Mouse (Mus musculus): ENCODE data around the gene Actg1. TPM values are rescaled to one million over a fixed set of nuclear protein-coding genes. Genes with fewer than 3 reads are reported as not detected.

Gene Actg1
- polyA plus RNA-seq (2015; fragmentation: Nextera tagmentation; extraction: Ambion mirVana) = 559 and 587 TPM in 2 replicates

DNA sequence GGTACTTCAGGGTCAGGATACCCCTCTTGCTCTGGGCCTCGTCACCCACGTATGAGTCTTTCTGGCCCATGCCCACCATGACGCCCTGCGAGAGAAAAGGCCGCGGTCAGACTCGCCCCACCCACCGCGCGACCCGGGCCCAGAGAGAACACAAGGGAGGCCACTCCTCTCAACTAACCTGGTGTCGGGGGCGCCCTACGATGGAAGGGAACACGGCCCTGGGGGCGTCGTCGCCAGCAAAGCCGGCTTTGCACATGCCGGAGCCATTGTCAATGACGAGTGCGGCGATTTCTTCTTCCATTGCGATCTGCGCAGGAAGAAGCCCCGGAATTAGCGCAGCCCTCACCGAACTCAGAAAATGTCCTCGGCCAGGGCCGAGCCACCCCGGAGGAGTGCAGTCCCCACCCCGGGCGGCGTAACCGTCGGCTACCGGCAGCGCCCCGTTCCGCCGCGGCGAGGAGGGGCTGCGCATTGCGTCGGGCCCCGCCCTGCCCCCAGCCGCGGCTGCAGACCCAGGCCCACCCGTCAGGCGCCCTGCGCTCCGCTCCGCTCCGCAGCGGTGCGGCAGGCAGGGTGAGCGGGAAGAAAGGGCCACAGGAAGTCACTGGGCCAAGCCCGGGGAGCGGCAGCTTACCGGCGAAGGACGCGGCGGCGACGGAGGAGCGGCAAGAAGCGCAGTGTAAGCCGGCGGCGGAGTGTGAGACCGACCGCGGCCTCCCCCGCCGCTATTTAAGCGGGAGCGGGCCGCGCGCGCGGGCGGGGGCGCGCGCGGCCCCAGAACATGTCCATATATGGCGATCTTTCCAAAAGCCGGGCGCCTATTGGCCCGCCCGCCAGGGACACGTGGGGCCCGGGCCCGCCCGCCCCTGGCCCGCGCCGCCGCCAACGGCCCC, at the start of gene Actg1:
Gene Actg1 (minus strand): TSS at position 752 of the 893 bp plus-strand sequence.
- peak within 1 kb of the TSS; percentile 94 for H3K27ac ChIP-seq (replicated peaks)
- no peaks in the 10 kb centered on the region for H3K9me3 ChIP-seq (replicated peaks)
- peaks cover 42% of the 10 kb centered on the region for H3K27me3 ChIP-seq
- 2% methylated on average over 95 of the region's 103 CpGs for WGBS (ENCODE audit: insufficient replicate concordance)
- peak within 1 kb of the TSS; percentile 100 for H3K9ac ChIP-seq
- peaks cover 64% of the 10 kb centered on the region for H3K4me1 ChIP-seq (replicated peaks)
- peak within 1 kb of the TSS; percentile 96 for H3K4me3 ChIP-seq (replicated peaks)
- ATAC-seq (ENCODE audit: insufficient read depth) = peak; percentile 75
- peaks cover 17% of the 10 kb centered on the region for H3K36me3 ChIP-seq (replicated peaks)
- H3K4me2 ChIP-seq = peak within 1 kb of the TSS; percentile 100

DNA sequence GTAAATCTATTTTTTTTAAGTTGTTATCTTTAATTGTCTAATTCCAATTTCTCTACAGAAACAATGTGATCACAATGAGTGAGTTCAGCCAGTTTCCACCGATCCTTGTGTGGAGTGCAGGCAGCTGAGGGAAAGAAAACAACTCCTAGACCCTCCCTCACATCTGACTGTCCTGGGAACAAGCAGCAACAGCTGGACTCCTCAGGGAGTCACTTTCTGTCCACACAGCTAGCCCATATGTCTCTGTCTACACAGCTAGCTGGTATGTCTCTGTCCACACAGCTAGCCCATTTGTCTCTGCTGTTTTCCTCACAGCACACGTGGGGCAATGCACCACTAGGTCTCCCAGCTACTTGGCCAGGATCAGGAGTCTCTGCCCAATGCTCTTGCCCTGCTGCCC, 49.3 kb upstream of the Actg1 start:
- no peak overlapping the region for H3K4me2 ChIP-seq
- no peak for ATAC-seq (ENCODE audit: insufficient read depth)
- H3K4me1 ChIP-seq (replicated peaks) = peaks cover 27% of the 10 kb centered on the region
- no peaks in the 10 kb centered on the region for H3K9me3 ChIP-seq (replicated peaks)
- peaks cover 92% of the 10 kb centered on the region for H3K36me3 ChIP-seq (replicated peaks)
- no peaks in the 10 kb centered on the region for H3K27me3 ChIP-seq
- WGBS (ENCODE audit: insufficient replicate concordance) = 87% methylated on average over 2 of the region's 2 CpGs
- H3K27ac ChIP-seq (replicated peaks) = no peak overlapping the region
- H3K9ac ChIP-seq = no peak overlapping the region
- H3K4me3 ChIP-seq (replicated peaks) = no peak overlapping the region

DNA sequence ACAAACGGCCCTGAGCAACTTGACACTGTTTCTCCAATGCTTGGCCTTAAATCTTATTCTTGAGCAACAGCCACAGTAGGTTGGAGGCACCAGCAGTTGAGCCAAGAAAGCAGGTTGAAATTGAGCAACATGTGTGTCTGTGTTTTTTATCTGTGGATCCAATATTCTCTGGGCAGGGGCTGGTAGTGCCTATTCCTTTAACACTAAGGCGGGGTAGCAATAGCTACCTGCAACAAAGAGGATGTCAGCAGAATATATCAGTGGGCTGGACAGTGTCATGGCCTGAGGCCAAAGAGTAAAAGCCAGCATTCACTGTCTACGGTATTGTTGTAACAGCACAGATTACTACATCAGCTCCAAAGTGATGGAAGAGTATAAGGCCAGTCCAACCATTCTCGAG, 47.3 kb upstream of the Actg1 start:
- 72% methylated on average over 4 of the region's 4 CpGs for WGBS (ENCODE audit: insufficient replicate concordance)
- ATAC-seq (ENCODE audit: insufficient read depth) = no peak

DNA sequence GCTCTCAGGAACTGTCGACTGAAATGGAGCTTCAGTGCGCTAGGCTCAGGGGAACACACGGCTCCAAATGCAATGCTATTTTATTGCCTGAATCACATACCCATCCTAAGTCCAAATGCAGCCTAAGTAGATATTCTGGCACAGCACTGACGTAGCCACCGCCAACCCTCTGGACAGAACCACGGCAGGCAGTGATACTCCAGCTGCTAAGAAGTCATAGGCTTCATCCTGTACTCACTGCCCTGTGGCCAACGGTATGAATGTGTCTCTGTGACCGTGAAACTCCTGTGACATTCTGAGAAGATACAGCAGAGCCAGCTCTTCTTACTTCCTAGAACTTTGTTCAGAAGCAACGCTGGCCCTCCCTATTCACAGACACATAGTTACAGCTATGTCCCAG, 40.2 kb upstream of the Actg1 start:
- WGBS (ENCODE audit: insufficient replicate concordance) = 92% methylated on average over 9 of the region's 9 CpGs
- Histone ChIP-seq H3K9ac (no peak overlapping the region), H3K36me3 (replicated peaks) (peaks cover 80% of the 10 kb centered on the region), H3K4me1 (replicated peaks) (peaks cover 12% of the 10 kb centered on the region), H3K4me2 (no peak overlapping the region), H3K27me3 (no peaks in the 10 kb centered on the region), H3K4me3 (replicated peaks) (no peak overlapping the region), H3K9me3 (replicated peaks) (no peaks in the 10 kb centered on the region), H3K27ac (replicated peaks) (no peak overlapping the region)
- ATAC-seq (ENCODE audit: insufficient read depth) = no peak

More for the DNA sequence above, 47.3 kb upstream of the Actg1 start:
- H3K4me2 ChIP-seq = no peak overlapping the region
- no peaks in the 10 kb centered on the region for H3K27me3 ChIP-seq
- H3K36me3 ChIP-seq (replicated peaks) = peaks cover 84% of the 10 kb centered on the region
- H3K4me1 ChIP-seq (replicated peaks) = peaks cover 27% of the 10 kb centered on the region
- H3K4me3 ChIP-seq (replicated peaks) = no peak overlapping the region
- no peaks in the 10 kb centered on the region for H3K9me3 ChIP-seq (replicated peaks)
- no peak overlapping the region for H3K9ac ChIP-seq
- H3K27ac ChIP-seq (replicated peaks) = no peak overlapping the region

DNA sequence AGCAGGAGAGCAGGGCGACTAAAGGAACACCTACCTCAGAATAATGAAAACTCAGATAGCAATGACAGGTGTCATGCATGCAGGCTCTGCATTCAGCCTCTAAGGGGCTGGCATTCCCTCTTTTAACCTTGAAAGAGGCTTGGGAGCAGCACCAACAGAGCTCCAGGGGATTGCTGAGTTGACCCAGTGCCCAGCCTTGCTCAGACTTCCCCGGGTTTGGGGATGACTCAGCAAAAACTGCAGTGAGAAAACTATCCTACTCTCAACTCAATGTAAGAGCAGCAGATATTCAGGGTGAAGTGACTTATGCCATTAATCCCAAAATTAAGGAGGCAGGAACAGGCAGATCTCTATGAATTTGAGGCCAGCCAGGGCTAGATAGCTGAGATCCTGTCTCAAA, 38.8 kb upstream of the Actg1 start:
- H3K9ac ChIP-seq = no peak overlapping the region
- WGBS (ENCODE audit: insufficient replicate concordance) = 48% methylated on average over 2 of the region's 2 CpGs
- no peak overlapping the region for H3K4me3 ChIP-seq (replicated peaks)
- H3K36me3 ChIP-seq (replicated peaks) = peaks cover 80% of the 10 kb centered on the region
- H3K9me3 ChIP-seq (replicated peaks) = no peaks in the 10 kb centered on the region
- H3K27ac ChIP-seq (replicated peaks) = no peak overlapping the region
- H3K27me3 ChIP-seq = no peaks in the 10 kb centered on the region
- no peak overlapping the region for H3K4me2 ChIP-seq
- no peak for ATAC-seq (ENCODE audit: insufficient read depth)
- peaks cover 12% of the 10 kb centered on the region for H3K4me1 ChIP-seq (replicated peaks)

DNA sequence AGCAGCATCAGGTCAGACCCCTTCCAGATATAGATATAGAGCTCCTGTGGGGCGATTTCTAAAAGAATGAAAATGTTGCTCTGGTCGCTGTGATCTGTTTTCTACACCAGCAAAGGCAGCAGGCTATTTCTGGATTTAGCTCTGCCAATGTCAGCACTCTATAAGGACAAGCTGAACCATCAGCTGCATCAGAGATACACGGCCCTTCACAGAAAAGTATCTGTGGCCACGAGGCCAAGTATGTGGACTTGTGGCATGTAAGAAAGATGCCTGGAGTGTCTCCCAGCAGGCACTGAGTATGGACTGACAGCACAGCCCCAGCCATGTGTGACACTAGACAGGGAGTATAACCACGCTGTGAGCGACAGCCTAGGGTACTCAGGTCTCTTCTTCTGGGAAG, 38.3 kb upstream of the Actg1 start:
- H3K36me3 ChIP-seq (replicated peaks) = peaks cover 80% of the 10 kb centered on the region
- H3K27ac ChIP-seq (replicated peaks) = no peak overlapping the region
- WGBS (ENCODE audit: insufficient replicate concordance) = 91% methylated on average over 6 of the region's 6 CpGs
- H3K4me3 ChIP-seq (replicated peaks) = no peak overlapping the region
- H3K4me1 ChIP-seq (replicated peaks) = peaks cover 12% of the 10 kb centered on the region
- ATAC-seq (ENCODE audit: insufficient read depth) = no peak
- no peaks in the 10 kb centered on the region for H3K9me3 ChIP-seq (replicated peaks)
- no peaks in the 10 kb centered on the region for H3K27me3 ChIP-seq
- no peak overlapping the region for H3K4me2 ChIP-seq
- H3K9ac ChIP-seq = no peak overlapping the region

DNA sequence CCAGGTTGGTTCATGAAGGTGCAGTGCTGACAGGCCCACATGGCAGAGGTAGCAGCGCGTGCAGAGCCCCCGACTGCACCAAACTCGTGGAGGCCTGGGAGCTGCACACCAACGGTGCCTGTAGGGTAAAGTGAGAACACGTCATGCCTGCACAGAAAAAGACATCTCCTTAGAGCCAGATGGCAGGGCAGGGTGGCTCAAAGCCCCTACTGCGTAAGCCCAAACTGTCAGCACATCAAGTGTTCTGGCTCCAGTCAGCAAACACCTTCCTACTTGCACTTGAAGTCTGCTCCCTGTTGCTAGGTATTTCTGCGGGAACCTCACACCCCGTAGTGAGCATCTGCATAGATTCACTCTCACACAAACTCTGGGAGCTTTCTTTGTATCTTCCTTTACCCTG, 34.2 kb upstream of the Actg1 start:
- H3K27me3 ChIP-seq = no peaks in the 10 kb centered on the region
- no peak overlapping the region for H3K27ac ChIP-seq (replicated peaks)
- no peak overlapping the region for H3K9ac ChIP-seq
- no peak overlapping the region for H3K4me2 ChIP-seq
- H3K4me3 ChIP-seq (replicated peaks) = no peak overlapping the region
- no peaks in the 10 kb centered on the region for H3K9me3 ChIP-seq (replicated peaks)
- H3K4me1 ChIP-seq (replicated peaks) = peaks cover 29% of the 10 kb centered on the region
- 90% methylated on average over 9 of the region's 9 CpGs for WGBS (ENCODE audit: insufficient replicate concordance)
- H3K36me3 ChIP-seq (replicated peaks) = peaks cover 76% of the 10 kb centered on the region
- no peak for ATAC-seq (ENCODE audit: insufficient read depth)

DNA sequence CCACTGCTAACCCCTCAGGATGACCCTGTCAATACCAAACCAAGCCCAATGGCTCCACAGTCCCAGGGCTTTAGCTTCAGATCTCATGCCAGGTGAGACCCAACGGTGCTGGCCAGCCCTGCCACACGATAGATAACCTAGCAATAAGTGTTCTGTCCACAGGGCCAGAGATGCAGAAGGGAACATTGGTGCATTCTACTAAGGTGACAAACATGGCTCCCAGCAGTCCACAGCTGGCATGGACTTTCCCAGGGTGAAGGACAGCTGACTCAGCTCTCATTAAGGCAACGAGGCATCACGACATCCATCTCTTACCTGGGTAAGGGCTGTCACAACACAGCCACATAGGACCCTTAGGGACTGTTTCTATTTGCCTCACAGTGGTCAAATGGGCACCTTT, 32.8 kb upstream of the Actg1 start:
- no peak overlapping the region for H3K4me3 ChIP-seq (replicated peaks)
- no peaks in the 10 kb centered on the region for H3K9me3 ChIP-seq (replicated peaks)
- 80% methylated on average over 4 of the region's 4 CpGs for WGBS (ENCODE audit: insufficient replicate concordance)
- H3K4me1 ChIP-seq (replicated peaks) = peaks cover 27% of the 10 kb centered on the region
- H3K9ac ChIP-seq = no peak overlapping the region
- H3K27me3 ChIP-seq = no peaks in the 10 kb centered on the region
- peaks cover 67% of the 10 kb centered on the region for H3K36me3 ChIP-seq (replicated peaks)
- no peak overlapping the region for H3K4me2 ChIP-seq
- no peak overlapping the region for H3K27ac ChIP-seq (replicated peaks)
- no peak for ATAC-seq (ENCODE audit: insufficient read depth)

DNA sequence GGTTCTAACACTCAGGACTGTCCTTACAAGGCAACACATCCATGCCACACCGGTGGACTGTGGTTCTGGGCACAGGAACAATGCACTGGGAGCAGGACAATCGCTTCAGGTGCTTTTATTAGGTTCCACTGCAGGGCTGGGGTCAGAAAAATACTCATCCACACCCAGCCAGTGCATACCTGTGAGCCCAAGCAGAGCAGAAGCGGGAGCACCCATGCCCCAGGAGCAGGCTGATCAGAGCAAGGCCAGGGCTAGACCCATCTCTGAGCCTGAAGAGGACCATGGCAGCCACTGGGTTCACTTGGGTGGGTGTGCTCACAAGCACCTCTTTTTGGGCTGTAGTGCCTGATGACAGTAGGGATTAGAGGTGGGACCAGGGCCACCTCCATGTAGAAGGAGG, 31.9 kb upstream of the Actg1 start:
- peaks cover 62% of the 10 kb centered on the region for H3K36me3 ChIP-seq (replicated peaks)
- peaks cover 26% of the 10 kb centered on the region for H3K4me1 ChIP-seq (replicated peaks)
- H3K9me3 ChIP-seq (replicated peaks) = no peaks in the 10 kb centered on the region
- no peak overlapping the region for H3K9ac ChIP-seq
- no peak overlapping the region for H3K4me3 ChIP-seq (replicated peaks)
- H3K4me2 ChIP-seq = no peak overlapping the region
- 87% methylated on average over 3 of the region's 3 CpGs for WGBS (ENCODE audit: insufficient replicate concordance)
- no peak overlapping the region for H3K27ac ChIP-seq (replicated peaks)
- no peak for ATAC-seq (ENCODE audit: insufficient read depth)
- H3K27me3 ChIP-seq = no peaks in the 10 kb centered on the region

DNA sequence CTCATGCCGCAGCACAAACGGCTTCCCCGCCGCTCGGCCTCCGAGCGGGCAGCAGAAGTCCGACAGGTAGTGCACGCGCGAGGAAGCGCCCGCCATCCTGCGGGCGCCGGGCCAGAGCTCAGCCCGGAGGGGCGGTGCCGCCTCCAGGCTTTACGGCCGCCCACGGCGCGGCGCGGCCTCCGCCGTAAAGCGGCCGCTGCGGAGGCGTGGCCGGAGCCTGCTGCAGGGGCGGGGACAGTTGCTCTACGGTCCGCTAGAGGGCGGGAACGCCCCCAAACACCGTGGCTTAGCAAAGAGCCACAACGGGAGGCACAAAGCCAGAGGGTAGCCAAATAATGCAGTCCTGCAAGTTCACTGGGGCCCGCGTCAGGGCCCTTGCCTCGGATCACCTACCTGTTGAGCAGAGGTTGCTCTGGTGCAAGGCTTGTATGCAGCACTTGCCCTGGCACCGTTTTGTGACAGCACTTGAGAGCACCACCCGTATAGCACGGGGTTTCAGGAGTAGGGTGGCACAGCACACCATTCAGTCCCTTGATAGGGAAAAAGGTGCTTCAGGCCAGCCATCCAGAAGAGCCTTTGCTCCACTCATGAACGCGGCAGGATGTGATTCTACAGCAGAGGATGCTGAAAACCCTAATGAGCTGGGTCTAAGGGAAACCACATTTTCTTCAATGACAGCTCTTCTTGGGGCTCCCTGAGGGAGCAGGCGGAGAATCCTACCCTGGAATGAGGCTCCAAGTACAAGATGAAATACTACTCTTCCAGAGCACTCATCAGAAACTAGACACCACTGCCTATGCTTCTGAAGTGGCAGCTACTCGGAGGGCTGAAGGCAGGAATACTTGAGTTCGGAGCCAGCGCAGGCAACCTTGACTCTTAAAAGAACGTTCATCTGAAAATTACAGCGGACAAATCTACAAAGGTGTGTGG, 30.5 kb upstream of the Actg1 start, which contains the start of gene Faap100:
Gene Faap100 (minus strand): TSS at position 154 of the 930 bp plus-strand sequence.
- Histone ChIP-seq H3K27ac (replicated peaks) (peak within 1 kb of the TSS; percentile 49), H3K27me3 (no peaks in the 10 kb centered on the region), H3K9ac (peak within 1 kb of the TSS; percentile 67), H3K4me3 (replicated peaks) (peak within 1 kb of the TSS; percentile 75), H3K9me3 (replicated peaks) (no peaks in the 10 kb centered on the region), H3K36me3 (replicated peaks) (peaks cover 58% of the 10 kb centered on the region), H3K4me1 (replicated peaks) (peaks cover 26% of the 10 kb centered on the region), H3K4me2 (peak within 1 kb of the TSS; percentile 96)
- ATAC-seq (ENCODE audit: insufficient read depth) = peak; percentile 89
- WGBS (ENCODE audit: insufficient replicate concordance) = 10% methylated on average over 54 of the region's 54 CpGs

All from liver, embryonic 15.5 days (tissue).